Mouse (Mus musculus) heart, postnatal 0 days (tissue): ENCODE results near the gene Erf. TPM values are rescaled to one million over a fixed set of nuclear protein-coding genes. Genes with fewer than 3 reads are reported as not detected.
"Not testable (repeated sequence)": the region's sequence is repeated elsewhere in the genome, so short reads cannot be mapped to it uniquely, and the experiment has no call there.

Experiments used
- ATAC-seq: fragments of 200-750 bp; cut with Nextera tagmentation; 2 replicates; pipeline ENCODE4 v1.8.0; 2017; ENCODE audit warnings: low read depth, moderate number of reproducible peaks, moderate library complexity; ENCODE audit not compliant: insufficient read depth
- DNase-seq: peaks from one replicate; pipeline ENCODE4 v3.0.0-alpha.2; 2016; ENCODE audit warnings: low spot score
- H3K27ac ChIP-seq: fragments of 300-500 bp; sonication (generic); 2 replicates; pipeline ENCODE4 v1.5.1; 2014; ENCODE audit warnings: low read depth, mild to moderate bottlenecking
- H3K27me3 ChIP-seq: fragments of 300-500 bp; sonication (generic); 2 replicates; pipeline ENCODE4 v1.6.1; 2014; ENCODE audit warnings: low read length, mixed read lengths; ENCODE audit not compliant: control insufficient read depth, insufficient read depth
- H3K36me3 ChIP-seq: fragments of 300-500 bp; sonication (generic); replicated peaks from 2 replicates; pipeline ENCODE4 v1.6.1; 2014; ENCODE audit warnings: low read length, mixed read lengths; ENCODE audit not compliant: control insufficient read depth, insufficient read depth
- H3K4me1 ChIP-seq: fragments of 300-500 bp; sonication (generic); 2 replicates; pipeline ENCODE4 v1.6.1; 2014; ENCODE audit warnings: antibody characterized with exemption; ENCODE audit not compliant: control insufficient read depth, insufficient read depth
- H3K4me2 ChIP-seq: fragments of 300-500 bp; sonication (generic); 2 replicates; pipeline ENCODE4 v1.6.1; 2014; ENCODE audit warnings: low read depth, mild to moderate bottlenecking, low read length, moderate library complexity
- H3K4me3 ChIP-seq: fragments of 300-500 bp; sonication (generic); 2 replicates; pipeline ENCODE4 v1.5.1; 2014; ENCODE audit warnings: low read depth, low read length
- H3K9ac ChIP-seq: fragments of 300-500 bp; sonication (generic); replicated peaks from 2 replicates; pipeline ENCODE4 v1.6.1; 2014; ENCODE audit warnings: low read depth, low read length, mixed read lengths
- H3K9me3 ChIP-seq: fragments of 300-500 bp; sonication (generic); replicated peaks from 2 replicates; pipeline ENCODE4 v1.6.1; 2016; ENCODE audit warnings: low read length; ENCODE audit not compliant: control insufficient read depth
- CTCF ChIP-seq: IDR thresholded peaks from 2 replicates; pipeline ENCODE4 v1.5.1; 2016; ENCODE audit warnings: antibody characterized with exemption, control low read depth, low read depth
- EP300 ChIP-seq: IDR thresholded peaks from 2 replicates; pipeline ENCODE4 v1.6.1; 2016; ENCODE audit warnings: antibody characterized with exemption, low read depth
- WGBS: fragments of 180-500 bp; shearing (Covaris S2); extraction: QIAGEN DNeasy Blood & Tissue Kit; methylation state at CpG from one replicate; pipeline ENCODE4 v1.1.7; 2014; 5-methylcytosine and 5-hydroxymethylcytosine counted together
- polyA plus RNA-seq: library from polyadenylated mRNA; unstranded; fragments of >200 nt; fragmentation: Nextera tagmentation; extraction: Ambion mirVana; gene quantifications from 2 replicates; pipeline ENCODE4 v1.2.1, GENCODE M21; 2015
- total RNA-seq: library from RNA; depleted of rRNA; stranded (reverse); fragments of >200 nt; gene quantifications from 2 replicates; pipeline ENCODE4 v1.2.3, GENCODE M21; 2014; ENCODE audit warnings: low replicate concordance

Gene Erf
- total and polyA plus RNA-seq, 2 experiments from 2014 or later: 7.0 to 66.8 TPM

GRCm38 (mm10) chr7:25267301-25267750 is 16.8 kb upstream of the Erf start, which contains the start of gene Cic:
Gene Cic (plus strand): TSS chr7:25267704.
- Histone ChIP-seq H3K9me3 (no peaks in the 10 kb centered on the region), H3K4me3 (peak within 1 kb of the TSS; percentile 80), H3K36me3 (peaks cover 13% of the 10 kb centered on the region), H3K27me3 (no peaks in the 10 kb centered on the region), H3K4me2 (peak within 1 kb of the TSS; percentile 86), H3K9ac (peak within 1 kb of the TSS; percentile 86), H3K4me1 (peaks cover 23% of the 10 kb centered on the region), H3K27ac (peak within 1 kb of the TSS; percentile 93)
- no peak; the same call in none of the 2 replicates for TF ChIP-seq EP300
- no peak for TF ChIP-seq CTCF
- DNase-seq (peak; percentile 100), ATAC-seq (peak; percentile 86)
- WGBS: under 1% methylated on average over 29 of the region's 29 CpGs

GRCm38 (mm10) chr7:25266180-25266962 is 15.8 kb upstream of the Erf start:
- H3K27me3 ChIP-seq: no peaks in the 10 kb centered on the region
- TF ChIP-seq CTCF: no peak
- TF ChIP-seq EP300: no peak
- no peak overlapping the region for H3K9ac ChIP-seq
- H3K4me2 ChIP-seq: no peak overlapping the region; the same call in 1 of the 2 replicates
- 75% methylated on average over 8 of the region's 8 CpGs for WGBS
- H3K36me3 ChIP-seq: peaks cover 4% of the 10 kb centered on the region; the same call in 1 of the 2 replicates
- H3K4me3 ChIP-seq: no peak overlapping the region
- DNase-seq (no peak), ATAC-seq (no peak)
- no peaks in the 10 kb centered on the region for H3K9me3 ChIP-seq
- H3K27ac ChIP-seq: no peak overlapping the region
- H3K4me1 ChIP-seq: peaks cover 23% of the 10 kb centered on the region

GRCm38 (mm10) chr7:25265743-25266142 is 15.2 kb upstream of the Erf start:
- not testable (repeated sequence) for H3K36me3 ChIP-seq, ATAC-seq, H3K27me3 ChIP-seq, DNase-seq, H3K9me3 ChIP-seq, H3K4me2 ChIP-seq, H3K27ac ChIP-seq, H3K9ac ChIP-seq, H3K4me3 ChIP-seq
- H3K4me1 ChIP-seq: peaks cover 23% of the 10 kb centered on the region
- WGBS: 60% methylated on average over 5 of the region's 5 CpGs

- no peaks in the 10 kb centered on the region for H3K9me3 ChIP-seq
- peaks cover 14% of the 10 kb centered on the region for H3K4me1 ChIP-seq
- no peaks in the 10 kb centered on the region for H3K27me3 ChIP-seq
- TF ChIP-seq CTCF (no peak), EP300 (no peak)
- no peak overlapping the region for H3K4me3 ChIP-seq
- ATAC-seq (no peak), DNase-seq (no peak)
- H3K4me2 ChIP-seq: no peak overlapping the region
- H3K9ac ChIP-seq: no peak overlapping the region
- 46% methylated on average over 17 of the region's 17 CpGs for WGBS
- H3K27ac ChIP-seq: no peak overlapping the region
- no peaks in the 10 kb centered on the region for H3K36me3 ChIP-seq
Observed at GRCm38 (mm10) chr7:25263968-25264870, 13.7 kb upstream of the Erf start.

- DNase-seq: no peak
- H3K27me3 ChIP-seq: no peaks in the 10 kb centered on the region
- WGBS: 71% methylated on average over 1 of the region's 1 CpGs
Observed at GRCm38 (mm10) chr7:25261896-25262295, 11.3 kb upstream of the Erf start.

More at GRCm38 (mm10) chr7:25261896-25262295, 11.3 kb upstream of the Erf start:
- Histone ChIP-seq H3K9me3 (no peaks in the 10 kb centered on the region), H3K4me1 (peaks cover 4% of the 10 kb centered on the region; the same call in 1 of the 2 replicates), H3K4me3 (no peak overlapping the region), H3K27ac (no peak overlapping the region), H3K36me3 (no peaks in the 10 kb centered on the region), H3K4me2 (no peak overlapping the region), H3K9ac (no peak overlapping the region)
- no peak for ATAC-seq
- TF ChIP-seq EP300: no peak
- no peak for TF ChIP-seq CTCF
